Mouse (Mus musculus) forebrain, embryonic 13.5 days (tissue): Measurements from ENCODE around the gene Hipk1. TPM values are rescaled to one million over a fixed set of nuclear protein-coding genes. Genes with fewer than 3 reads are reported as not detected.
"Not testable (repeated sequence)": the region's sequence is repeated elsewhere in the genome, so short reads cannot be mapped to it uniquely, and the experiment has no call there.

ENCODE experiments used
- ATAC-seq: fragments of 200-750 bp; cut with Nextera tagmentation; 2 replicates; pipeline ENCODE4 v1.8.0; 2017
- H3K27ac ChIP-seq: fragments of 300-500 bp; sonication (generic); 2 replicates; pipeline ENCODE4 v1.5.1; 2015; ENCODE audit warnings: inconsistent platforms, mild to moderate bottlenecking, moderate library complexity
- H3K27me3 ChIP-seq: fragments of 300-500 bp; sonication (generic); 2 replicates; pipeline ENCODE4 v1.6.1; 2015; ENCODE audit warnings: mild to moderate bottlenecking, inconsistent platforms
- H3K36me3 ChIP-seq: fragments of 300-500 bp; sonication (generic); 2 replicates; pipeline ENCODE4 v1.6.1; 2015; ENCODE audit warnings: mild to moderate bottlenecking, inconsistent platforms; ENCODE audit not compliant: poor library complexity, severe bottlenecking
- H3K4me1 ChIP-seq: fragments of 300-500 bp; sonication (generic); 2 replicates; pipeline ENCODE4 v1.6.1; 2015; ENCODE audit warnings: inconsistent platforms
- H3K4me2 ChIP-seq: fragments of 300-500 bp; sonication (generic); 2 replicates; pipeline ENCODE4 v1.6.1; 2015; ENCODE audit warnings: inconsistent platforms, mild to moderate bottlenecking, moderate library complexity
- H3K4me3 ChIP-seq: fragments of 300-500 bp; sonication (generic); 2 replicates; pipeline ENCODE4 v1.5.1; 2015; ENCODE audit warnings: mild to moderate bottlenecking, inconsistent platforms
- H3K9ac ChIP-seq: fragments of 300-500 bp; sonication (generic); 2 replicates; pipeline ENCODE4 v1.6.1; 2015; ENCODE audit warnings: mild to moderate bottlenecking, inconsistent platforms
- H3K9me3 ChIP-seq: fragments of 300-500 bp; sonication (generic); replicated peaks from 2 replicates; pipeline ENCODE4 v1.6.1; 2016; ENCODE audit warnings: inconsistent platforms
- WGBS: fragments of 180-500 bp; shearing (Covaris S2); methylation state at CpG from one replicate; pipeline ENCODE4 v1.1.7; 2015; 5-methylcytosine and 5-hydroxymethylcytosine counted together
- polyA plus RNA-seq: library from polyadenylated mRNA; unstranded; fragments of >200 nt; fragmentation: Nextera tagmentation; extraction: Ambion mirVana; gene quantifications from 2 replicates; pipeline ENCODE4 v1.2.1, GENCODE M21; 2015

The Hipk1 gene
- 13.0 and 14.5 TPM in 2 replicates for polyA plus RNA-seq

DNA sequence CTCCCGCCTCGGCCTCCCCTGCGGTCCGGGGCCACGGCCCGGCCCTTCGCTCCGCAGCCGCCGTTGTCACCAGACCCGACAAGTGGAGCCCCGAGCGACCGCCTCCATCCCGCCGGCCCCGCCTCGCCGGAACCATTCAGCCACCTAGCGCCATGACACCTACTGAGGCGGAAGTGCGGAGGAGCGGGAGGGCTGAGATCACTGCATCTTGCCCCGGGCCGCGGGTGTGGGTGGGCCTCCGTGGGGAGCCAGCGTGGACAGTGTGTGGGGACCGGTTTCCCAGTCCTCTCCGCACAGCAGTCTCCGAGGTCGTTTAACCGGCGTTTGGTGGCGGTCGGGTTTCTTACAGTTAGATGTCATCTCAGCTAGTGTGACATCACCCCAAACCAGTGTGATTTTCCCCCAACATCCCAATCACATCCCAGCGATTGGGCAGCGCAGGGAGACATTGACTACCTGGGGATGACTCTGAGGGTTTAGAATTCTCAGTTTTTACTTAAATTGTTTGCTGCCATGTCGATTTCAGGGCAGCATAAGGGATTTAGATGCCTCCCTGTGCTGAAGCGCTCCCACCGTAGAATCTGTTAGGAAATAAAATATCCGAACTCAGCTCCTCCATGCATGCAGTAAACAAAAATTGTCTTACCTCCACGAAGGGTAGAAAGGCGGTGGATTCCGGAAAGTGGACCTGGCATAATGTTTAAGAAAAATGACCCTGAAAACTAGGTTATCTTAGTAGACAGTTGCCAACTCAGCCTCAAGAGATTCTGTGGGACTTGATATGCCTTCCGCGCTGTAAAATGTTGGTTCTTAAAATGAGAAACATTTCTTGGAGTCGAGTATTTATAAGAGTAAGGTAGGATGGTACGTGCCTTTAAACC lies at the start of gene Hipk1:
Gene Hipk1 (minus strand): TSS at position 334 of the 881 bp plus-strand sequence.
- Histone ChIP-seq H3K9ac (peak within 1 kb of the TSS; percentile 97), H3K27me3 (peaks cover 15% of the 10 kb centered on the region; the same call in 1 of the 2 replicates), H3K27ac (peak within 1 kb of the TSS; percentile 86), H3K36me3 (no peaks in the 10 kb centered on the region), H3K4me2 (peak within 1 kb of the TSS; percentile 86), H3K4me1 (peaks cover 27% of the 10 kb centered on the region), H3K9me3 (no peaks in the 10 kb centered on the region), H3K4me3 (peak within 1 kb of the TSS; percentile 90)
- peak; percentile 98 for ATAC-seq
- WGBS: 10% methylated on average over 48 of the region's 49 CpGs

DNA sequence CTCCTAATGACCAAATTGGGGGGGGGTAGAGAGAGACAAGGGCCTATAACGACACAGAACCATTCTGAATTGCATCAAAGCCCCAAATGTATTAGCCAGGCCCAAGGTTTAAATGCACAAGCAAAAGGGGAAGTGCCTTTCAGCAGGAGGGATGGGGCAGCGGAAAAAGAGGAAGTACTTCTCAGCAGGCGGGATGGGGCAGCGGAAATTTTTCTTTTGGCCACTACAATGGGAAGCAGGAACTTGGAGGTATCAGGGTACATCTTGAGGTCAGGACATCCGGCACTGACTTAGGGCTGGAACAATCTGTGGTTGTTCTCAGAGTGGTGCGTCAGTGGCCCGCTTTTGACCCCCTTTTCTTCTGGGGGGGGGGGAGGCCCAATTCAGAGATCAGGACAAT lies 49.6 kb upstream of the Hipk1 start:
- H3K36me3 ChIP-seq, H3K9ac ChIP-seq, H3K4me2 ChIP-seq, H3K4me1 ChIP-seq, H3K4me3 ChIP-seq, H3K9me3 ChIP-seq, ATAC-seq, H3K27ac ChIP-seq, H3K27me3 ChIP-seq: not testable (repeated sequence)
- 95% methylated on average over 7 of the region's 7 CpGs for WGBS

DNA sequence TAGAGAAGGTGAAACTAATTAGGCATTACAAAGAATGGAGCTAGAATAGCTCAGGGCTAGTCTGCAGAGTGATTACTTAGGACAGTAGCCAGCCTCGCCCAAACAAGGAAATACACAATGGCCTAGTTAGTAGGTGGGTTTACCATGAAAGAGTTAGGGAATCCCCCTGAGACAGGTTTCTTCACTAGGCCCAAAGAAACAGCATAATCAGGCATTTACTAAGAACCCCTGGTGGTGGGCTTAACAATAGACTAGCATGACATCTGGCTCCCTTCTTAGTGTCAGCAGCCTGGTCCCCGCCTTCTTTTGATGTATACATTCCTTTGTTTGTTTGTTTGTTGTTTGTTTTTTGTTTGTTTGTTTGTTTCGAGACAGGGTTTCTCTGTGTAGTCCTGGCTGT lies 48.8 kb upstream of the Hipk1 start:
- 71% methylated on average over 3 of the region's 3 CpGs for WGBS
- H3K27ac ChIP-seq, ATAC-seq, H3K36me3 ChIP-seq, H3K27me3 ChIP-seq, H3K4me1 ChIP-seq, H3K9ac ChIP-seq, H3K9me3 ChIP-seq, H3K4me2 ChIP-seq, H3K4me3 ChIP-seq: not testable (repeated sequence)

DNA sequence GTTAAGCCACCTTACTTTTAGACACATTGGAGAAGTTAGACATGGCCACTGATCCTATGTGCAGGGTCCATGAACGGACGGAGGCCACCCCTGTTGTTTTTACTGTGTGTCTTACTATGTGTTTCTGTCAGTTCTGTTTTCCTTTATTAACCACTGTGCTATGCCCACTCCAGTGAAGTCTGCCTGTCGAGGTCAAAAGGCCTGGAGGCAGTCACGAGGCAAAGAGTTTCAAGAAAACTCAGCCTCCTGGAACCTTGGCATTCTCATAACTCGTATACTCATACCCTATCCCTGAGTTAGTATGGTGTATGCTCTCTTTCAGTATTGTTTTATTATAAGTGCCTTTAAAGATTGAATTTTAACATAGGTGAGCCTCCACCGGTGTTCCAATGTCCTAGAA lies 48.3 kb upstream of the Hipk1 start:
- H3K27ac ChIP-seq: no peak overlapping the region
- no peak overlapping the region for H3K4me3 ChIP-seq
- no peak overlapping the region for H3K9ac ChIP-seq
- H3K9me3 ChIP-seq: no peaks in the 10 kb centered on the region
- no peak overlapping the region for H3K4me2 ChIP-seq
- 89% methylated on average over 6 of the region's 6 CpGs for WGBS
- no peaks in the 10 kb centered on the region for H3K36me3 ChIP-seq
- no peak for ATAC-seq
- no peaks in the 10 kb centered on the region for H3K4me1 ChIP-seq
- H3K27me3 ChIP-seq: no peaks in the 10 kb centered on the region

DNA sequence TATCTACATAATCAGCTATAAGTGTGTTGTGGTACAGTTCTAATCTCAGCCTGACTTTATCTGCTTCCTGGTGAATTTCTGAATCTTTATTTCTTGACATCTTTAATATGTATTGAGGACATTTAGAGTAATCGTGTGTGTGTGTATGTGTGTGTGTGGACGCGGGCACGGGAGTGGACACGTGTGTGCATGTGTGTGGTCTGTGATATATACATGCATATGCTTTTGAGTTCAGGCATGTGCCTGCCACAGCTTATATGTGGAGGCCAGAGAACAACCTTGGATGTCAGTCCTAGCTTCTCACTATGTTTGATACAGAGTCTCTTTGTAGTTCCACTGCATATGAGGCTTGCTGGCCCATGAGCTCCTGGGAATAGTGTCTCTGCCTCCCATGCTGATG lies 45.1 kb upstream of the Hipk1 start:
- Histone ChIP-seq H3K27me3 (no peaks in the 10 kb centered on the region), H3K9me3 (no peaks in the 10 kb centered on the region), H3K9ac (no peak overlapping the region), H3K4me2 (no peak overlapping the region), H3K4me3 (no peak overlapping the region), H3K27ac (no peak overlapping the region), H3K36me3 (no peaks in the 10 kb centered on the region), H3K4me1 (no peaks in the 10 kb centered on the region)
- ATAC-seq: no peak
- 97% methylated on average over 5 of the region's 5 CpGs for WGBS

DNA sequence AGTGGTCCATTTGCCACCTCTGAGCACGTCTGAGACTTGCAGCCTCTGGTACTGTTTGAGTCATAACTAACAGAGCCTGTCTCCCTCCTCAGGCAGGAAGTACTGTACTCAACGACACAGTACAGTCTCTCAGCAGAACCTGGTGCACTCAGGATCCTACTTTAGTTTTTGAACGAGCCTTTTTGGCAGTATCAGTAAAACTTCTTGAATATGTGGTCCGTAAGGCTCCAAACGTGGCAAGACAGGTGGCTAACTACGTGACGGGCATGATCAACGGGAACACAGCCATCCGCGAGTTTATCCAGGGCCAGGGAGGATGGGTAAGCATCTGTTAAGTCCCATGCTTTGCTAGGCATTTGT lies 44.6 kb upstream of the Hipk1 start:
- no peak overlapping the region for H3K4me2 ChIP-seq
- no peaks in the 10 kb centered on the region for H3K36me3 ChIP-seq
- no peak for ATAC-seq
- H3K27me3 ChIP-seq: no peaks in the 10 kb centered on the region
- no peak overlapping the region for H3K9ac ChIP-seq
- H3K4me1 ChIP-seq: no peaks in the 10 kb centered on the region
- H3K27ac ChIP-seq: no peak overlapping the region
- H3K9me3 ChIP-seq: no peaks in the 10 kb centered on the region
- WGBS: 84% methylated on average over 10 of the region's 10 CpGs
- H3K4me3 ChIP-seq: no peak overlapping the region

DNA sequence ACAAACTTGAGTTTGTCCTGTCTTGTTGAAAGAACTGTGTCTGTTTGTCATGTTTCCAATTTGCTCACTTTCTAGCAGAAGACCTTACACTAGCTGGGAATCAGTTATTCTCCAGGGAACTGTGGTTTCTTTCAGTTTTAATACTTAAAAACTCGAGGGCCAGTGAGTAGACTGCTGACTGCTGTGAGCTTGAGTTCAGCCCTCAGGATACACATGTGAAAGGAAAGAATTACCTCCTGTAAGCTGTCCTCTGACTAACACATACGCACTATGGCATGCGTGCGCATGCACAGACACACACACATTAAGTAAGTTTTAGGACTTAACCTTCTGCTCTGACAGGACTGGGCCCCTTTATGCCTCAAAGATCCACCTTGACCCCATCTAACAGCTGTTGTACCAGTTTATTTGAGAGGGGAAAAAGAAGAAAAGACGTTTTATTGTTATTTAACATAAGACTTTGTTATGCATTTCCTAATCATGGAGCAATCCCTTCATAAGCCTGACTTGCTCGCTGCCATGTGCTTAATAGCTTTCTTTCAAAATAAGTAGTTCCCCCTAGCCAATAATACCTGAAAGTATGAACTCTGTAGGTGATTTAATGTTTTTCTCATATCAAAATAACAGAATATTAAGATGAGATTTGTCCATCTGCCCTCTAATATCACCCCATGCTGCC lies 44.0 kb upstream of the Hipk1 start:
- no peaks in the 10 kb centered on the region for H3K9me3 ChIP-seq
- H3K27me3 ChIP-seq: no peaks in the 10 kb centered on the region
- no peaks in the 10 kb centered on the region for H3K4me1 ChIP-seq
- 76% methylated on average over 6 of the region's 6 CpGs for WGBS
- H3K4me2 ChIP-seq: no peak overlapping the region
- no peak for ATAC-seq
- H3K9ac ChIP-seq: no peak overlapping the region
- no peak overlapping the region for H3K4me3 ChIP-seq
- H3K36me3 ChIP-seq: no peaks in the 10 kb centered on the region
- no peak overlapping the region for H3K27ac ChIP-seq

DNA sequence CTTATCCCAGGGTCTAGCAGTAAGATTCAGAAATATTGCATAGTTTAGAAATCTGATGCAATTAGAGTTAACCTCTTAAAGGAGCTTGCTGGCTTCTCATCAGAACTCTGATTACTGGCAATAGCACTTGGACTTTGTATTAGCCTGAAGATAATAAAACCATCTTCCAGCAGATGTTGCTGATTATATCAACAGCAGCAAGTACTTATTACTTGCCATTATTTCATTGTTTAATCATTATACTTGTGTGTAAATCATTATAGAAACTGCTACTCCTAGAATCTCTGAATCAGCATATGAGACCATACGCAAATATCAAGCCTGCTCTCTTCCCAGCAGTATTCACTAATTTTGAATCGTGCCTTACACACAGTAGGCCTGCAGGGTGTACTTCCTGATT lies 42.6 kb upstream of the Hipk1 start:
- WGBS: 89% methylated on average over 2 of the region's 2 CpGs
- H3K9ac ChIP-seq: no peak overlapping the region
- no peak overlapping the region for H3K4me3 ChIP-seq
- H3K4me1 ChIP-seq: no peaks in the 10 kb centered on the region
- no peak overlapping the region for H3K27ac ChIP-seq
- H3K27me3 ChIP-seq: no peaks in the 10 kb centered on the region
- no peaks in the 10 kb centered on the region for H3K9me3 ChIP-seq
- ATAC-seq: no peak
- H3K36me3 ChIP-seq: no peaks in the 10 kb centered on the region
- no peak overlapping the region for H3K4me2 ChIP-seq

DNA sequence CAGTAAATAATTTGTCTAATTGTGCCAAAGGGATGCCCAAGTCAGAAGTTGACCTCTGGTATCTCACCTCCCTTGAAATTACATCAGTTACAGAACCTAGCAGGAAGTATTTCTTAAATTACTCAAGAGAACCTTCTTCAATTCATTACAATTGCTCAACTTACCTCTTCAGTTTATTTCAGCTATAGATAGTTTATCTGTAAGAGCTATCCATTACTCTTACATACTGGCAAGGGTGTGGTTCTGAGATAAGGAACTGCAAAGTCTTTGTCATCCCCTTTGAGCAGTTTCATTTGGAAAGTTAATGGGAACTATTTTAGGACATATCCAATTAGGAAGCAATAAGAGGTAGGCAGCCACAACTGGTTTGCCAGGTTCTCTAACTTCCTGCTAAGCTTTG lies 41.1 kb upstream of the Hipk1 start, which contains the start of gene Bcl2l15:
Gene Bcl2l15 (plus strand): TSS at position 176 of the 400 bp plus-strand sequence.
- H3K9ac ChIP-seq: no peak within 1 kb of the TSS
- ATAC-seq: no peak

DNA sequence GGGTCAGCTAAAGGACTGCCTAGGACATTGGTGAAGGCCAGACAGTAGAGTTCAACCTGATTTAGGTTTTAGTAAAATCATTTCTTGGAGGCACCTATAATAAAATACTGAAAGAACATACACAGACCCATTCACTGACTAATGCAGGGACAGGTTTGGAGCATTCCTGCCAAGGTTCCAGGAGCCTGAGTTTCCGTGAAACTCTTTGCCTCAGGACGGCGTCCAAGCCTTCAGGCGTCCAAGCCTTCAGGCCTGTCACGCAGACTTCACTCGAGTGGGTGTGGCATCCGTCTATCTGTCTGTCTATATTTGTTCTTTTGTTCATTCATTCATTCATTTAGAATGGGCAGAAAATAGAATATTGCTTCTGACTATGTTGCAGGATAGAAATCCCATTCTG lies 39.8 kb upstream of the Hipk1 start:
- no peak overlapping the region for H3K4me3 ChIP-seq
- ATAC-seq: no peak
- H3K27me3 ChIP-seq: no peaks in the 10 kb centered on the region
- H3K27ac ChIP-seq: no peak overlapping the region
- no peak overlapping the region for H3K4me2 ChIP-seq
- no peaks in the 10 kb centered on the region for H3K4me1 ChIP-seq
- H3K9me3 ChIP-seq: no peaks in the 10 kb centered on the region
- H3K36me3 ChIP-seq: no peaks in the 10 kb centered on the region
- no peak overlapping the region for H3K9ac ChIP-seq
- 81% methylated on average over 7 of the region's 7 CpGs for WGBS

More for the DNA sequence above, 41.1 kb upstream of the Hipk1 start, which contains the start of gene Bcl2l15:
- Histone ChIP-seq H3K27ac (no peak within 1 kb of the TSS), H3K4me3 (no peak within 1 kb of the TSS), H3K4me1 (no peaks in the 10 kb centered on the region), H3K9me3 (no peaks in the 10 kb centered on the region), H3K4me2 (no peak within 1 kb of the TSS), H3K27me3 (no peaks in the 10 kb centered on the region), H3K36me3 (no peaks in the 10 kb centered on the region)

DNA sequence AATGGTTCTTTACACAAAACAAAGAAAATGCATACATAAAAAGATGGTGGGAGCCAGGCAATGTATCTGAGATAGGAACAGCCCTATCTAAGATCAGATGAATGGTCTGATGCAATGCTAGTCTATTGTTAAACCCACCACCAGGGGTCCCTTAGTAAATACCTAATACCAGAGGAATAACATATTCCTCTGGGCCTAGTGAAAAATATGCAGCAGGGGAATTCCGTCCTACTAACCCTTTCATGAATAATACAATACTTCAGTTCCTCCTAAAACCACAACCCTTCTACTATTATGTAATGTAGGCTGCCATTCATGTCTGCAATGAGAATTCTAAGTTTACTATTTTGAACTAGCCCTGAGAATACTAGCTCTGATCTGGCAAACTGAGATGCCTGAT lies 39.3 kb upstream of the Hipk1 start:
- not testable (repeated sequence) for H3K36me3 ChIP-seq, ATAC-seq, H3K4me2 ChIP-seq, H3K27ac ChIP-seq, H3K9ac ChIP-seq, H3K4me3 ChIP-seq, H3K9me3 ChIP-seq, H3K4me1 ChIP-seq, H3K27me3 ChIP-seq
- 63% methylated on average over 1 of the region's 1 CpGs for WGBS

DNA sequence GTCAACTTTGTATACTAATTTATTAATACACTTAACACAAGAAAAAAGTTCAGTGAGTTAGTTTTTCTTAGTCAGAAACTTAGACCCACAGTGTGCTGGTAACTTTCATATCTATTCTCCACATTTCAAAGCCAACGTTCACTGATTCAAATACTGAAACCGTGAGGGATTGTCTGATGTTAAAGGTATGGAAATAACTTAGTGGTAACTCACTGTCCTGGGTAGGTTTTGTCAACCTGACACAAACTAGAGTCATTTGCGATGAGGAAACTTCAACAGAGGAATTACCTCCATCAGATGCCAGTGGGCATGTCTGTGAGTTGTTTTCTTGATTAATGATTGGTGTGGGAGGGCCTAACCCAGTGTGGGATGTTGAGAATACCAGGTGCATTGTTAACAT lies 37.7 kb upstream of the Hipk1 start:
- no peak overlapping the region for H3K4me3 ChIP-seq
- WGBS: 89% methylated on average over 3 of the region's 3 CpGs
- no peaks in the 10 kb centered on the region for H3K9me3 ChIP-seq
- no peaks in the 10 kb centered on the region for H3K27me3 ChIP-seq
- H3K27ac ChIP-seq: no peak overlapping the region
- no peak overlapping the region for H3K4me2 ChIP-seq
- no peaks in the 10 kb centered on the region for H3K36me3 ChIP-seq
- H3K4me1 ChIP-seq: no peaks in the 10 kb centered on the region
- H3K9ac ChIP-seq: no peak overlapping the region
- no peak for ATAC-seq
